ENCODE assay signal across 23 mouse cellular contexts in genomic region chr2:59383852-59384776, GRCm38 (mm10).
DNase-seq lines count a peak whose midpoint lies in the region; ATAC-seq and TF ChIP-seq lines count a peak whose summit lies in the region.
"Had no signal": no experiment of that assay in that cellular context is flagged by ENCODE, and none has a peak within 500 bp of the region (broad histone marks: within the 10 kb centered on the region; RNA-seq: fewer than 3 reads in every experiment).

No protein-coding gene starts in this region.

- peaks cover 2% of the 10 kb centered on the region; the same call in 1 of the 2 replicates for H3K36me3 ChIP-seq in ES-E14 (ENCODE audit: control insufficient read depth, insufficient read depth, low read length, poor library complexity, severe bottlenecking)
- no peaks in the 10 kb centered on the region for H3K36me3 ChIP-seq in hindbrain, embryonic 16.5 days (ENCODE audit: control insufficient read depth, insufficient read depth, low read length)
- H3K36me3 ChIP-seq: forebrain, embryonic 12.5 days; G1E; limb, embryonic 10.5 days; midbrain, embryonic 12.5 days; neural tube, embryonic 12.5 days had no signal

- H3K4me1 ChIP-seq in ES-E14 (ENCODE audit: control insufficient read depth in 2 of 2, insufficient read depth in 2 of 2, low read length in 2 of 2, poor library complexity in 1 of 2) = peaks cover 6 to 19% of the 10 kb centered on the region in 2 experiments
- peaks cover 4% of the 10 kb centered on the region for H3K4me1 ChIP-seq in cortical plate, adult 2 months (ENCODE audit: control insufficient read depth, insufficient read depth, low read length)
- no peaks in the 10 kb centered on the region for H3K4me1 ChIP-seq in hindbrain, embryonic 16.5 days (ENCODE audit: control insufficient read depth, insufficient read depth, low read depth, low read length)
- H3K4me1 ChIP-seq: forebrain, embryonic 12.5 days; midbrain, embryonic 12.5 days; neural tube, embryonic 12.5 days had no signal

- peak; percentile 10 to 39 for DNase-seq in left cerebral cortex, postnatal 14 days (ENCODE audit: low spot score in 2 of 2)
- DNase-seq in left cerebral cortex, adult 2 months (ENCODE audit: extremely low spot score in 1 of 2, low spot score in 2 of 2) = no peak
- no peak for DNase-seq in ES-E14 (ENCODE audit: low read depth, low spot score)
- no peak for DNase-seq in kidney, postnatal 25 days
- no peak for DNase-seq in ovary, postnatal 36 days (ENCODE audit: low spot score)
- DNase-seq: adrenal gland, postnatal 25 days; cerebellum, adult 9-10 months; gastrocnemius, adult 2 months; kidney, postnatal 4 days; layer of hippocampus, adult 9-11 months; liver; retina, postnatal 1 day; right cerebral cortex, postnatal 25 days had no signal

- H3K4me2 ChIP-seq in hindbrain, embryonic 16.5 days (ENCODE audit: low read length) = no peak overlapping the region
- H3K4me2 ChIP-seq: forebrain, embryonic 12.5 days; midbrain, embryonic 12.5 days; neural tube, embryonic 12.5 days had no signal

- H3K9me3 ChIP-seq in ES-E14 (ENCODE audit: control insufficient read depth, insufficient read depth, low read depth, low read length) = no peaks in the 10 kb centered on the region
- no peaks in the 10 kb centered on the region for H3K9me3 ChIP-seq in hindbrain, embryonic 16.5 days (ENCODE audit: control insufficient read depth, low read length)
- H3K9me3 ChIP-seq: forebrain, embryonic 12.5 days; G1E; limb, embryonic 10.5 days; midbrain, embryonic 12.5 days; neural tube, embryonic 12.5 days had no signal

- WGBS in hindbrain, embryonic 16.5 days = 75% methylated on average over 10 of the region's 10 CpGs

- H3K9ac ChIP-seq in ES-E14 (ENCODE audit: insufficient read depth, low read depth, low read length, poor library complexity, severe bottlenecking) = no peak overlapping the region; the same call in 1 of the 2 replicates
- no peak overlapping the region for H3K9ac ChIP-seq in hindbrain, embryonic 16.5 days (ENCODE audit: low read depth, low read length)
- H3K9ac ChIP-seq: forebrain, embryonic 12.5 days; midbrain, embryonic 12.5 days; neural tube, embryonic 12.5 days had no signal

- in situ Hi-C loops in ES-E14 (cut with MboI; ENCODE audit: low sequenced_read_pairs in 2 of 2, unreplicated experiment in 2 of 2) = no loop called here

- intact Hi-C loops in left cerebral cortex, postnatal 14 days (cut with DNase I) = no loop called here
- intact Hi-C loops in left cerebral cortex, adult 2 months (cut with DNase I) = no loop called here

- H3K27me3 ChIP-seq in hindbrain, embryonic 16.5 days (replicated peaks; ENCODE audit: control insufficient read depth, insufficient read depth, low read length) = no peaks in the 10 kb centered on the region
- H3K27me3 ChIP-seq: forebrain, embryonic 12.5 days; midbrain, embryonic 12.5 days; neural tube, embryonic 12.5 days had no signal

- TF ChIP-seq POLR2A in cortical plate, adult 2 months (IDR thresholded peaks at IDR 0.05; ENCODE audit: extremely low read depth, insufficient read depth, low read length) = no peak

- no peak overlapping the region; the same call in 1 of the 2 replicates for H3K27ac ChIP-seq in left cerebral cortex, adult 2 months
- H3K27ac ChIP-seq in ES-E14 (ENCODE audit: insufficient read depth, low read depth, low read length, poor library complexity, severe bottlenecking) = peak overlapping the region; percentile 45; the same call in 1 of the 2 replicates
- peak overlapping the region; percentile 18; the same call in 1 of the 2 replicates for H3K27ac ChIP-seq in cortical plate, adult 2 months (ENCODE audit: insufficient read depth, low read length)
- H3K27ac ChIP-seq in hindbrain, embryonic 16.5 days (ENCODE audit: low read depth, low read length) = no peak overlapping the region
- H3K27ac ChIP-seq: forebrain, embryonic 12.5 days; gastrocnemius, adult 2 months; limb, embryonic 10.5 days; midbrain, embryonic 12.5 days; neural tube, embryonic 12.5 days had no signal

- no peak overlapping the region for H3K4me3 ChIP-seq in left cerebral cortex, adult 2 months
- H3K4me3 ChIP-seq in ES-E14 (ENCODE audit: insufficient read depth in 1 of 2, low read depth in 1 of 2, low read length in 2 of 2, poor library complexity in 1 of 2, severe bottlenecking in 1 of 2) = peak overlapping the region in 1 of 2 experiments; percentile 14; a peak in 1 of 4 replicates
- H3K4me3 ChIP-seq in cortical plate, adult 2 months (ENCODE audit: insufficient read depth, low read length) = no peak overlapping the region
- H3K4me3 ChIP-seq in hindbrain, embryonic 16.5 days (ENCODE audit: low read length) = no peak overlapping the region
- H3K4me3 ChIP-seq: erythroblast, embryonic 14.5 days; forebrain, embryonic 12.5 days; gastrocnemius, adult 2 months; limb, embryonic 10.5 days; midbrain, embryonic 12.5 days; neural tube, embryonic 12.5 days had no signal

- TF ChIP-seq CTCF in left cerebral cortex, adult 2 months (IDR thresholded peaks at IDR 0.05) = no peak
- TF ChIP-seq CTCF in cortical plate, adult 2 months (IDR thresholded peaks at IDR 0.05; ENCODE audit: extremely low read depth, insufficient read depth, low read length) = no peak

- peak; percentile 11 for ATAC-seq in hindbrain, embryonic 16.5 days
- ATAC-seq: intestine, postnatal 0 days; lung, postnatal 0 days had no signal

TF ChIP-seq in ES-E14, 5 proteins besides CTCF, POLR2A, EP300 and RAD21:
- TF ChIP-seq HCFC1 (IDR thresholded peaks at IDR 0.05; ENCODE audit: borderline replicate concordance, insufficient read depth, low read length) (no peak), MAFK (IDR thresholded peaks at IDR 0.05; ENCODE audit: insufficient read depth, low read depth, low read length) (no peak), ZC3H11A (IDR thresholded peaks at IDR 0.05; ENCODE audit: borderline replicate concordance, low read depth, low read length) (no peak), CHD2 (IDR thresholded peaks at IDR 0.05; ENCODE audit: low read depth, low read length) (no peak), ZNF384 (IDR thresholded peaks at IDR 0.05; ENCODE audit: low read depth, low read length) (no peak)

Comparison
In these comparisons a context has a peak if more than half of its experiments do, and no peak if none do; other contexts are left out.
1. DNase-seq: peak in left cerebral cortex, postnatal 14 days (2 of 2); none in left cerebral cortex, adult 2 months (0 of 2), ES-E14 (single experiment), kidney, postnatal 25 days (0 of 2) and ovary, postnatal 36 days (single experiment).
2. H3K27ac ChIP-seq: peak in ES-E14 (single experiment) and cortical plate, adult 2 months (single experiment); none in left cerebral cortex, adult 2 months (single experiment) and hindbrain, embryonic 16.5 days (single experiment).